Mouse (Mus musculus): ENCODE data around the gene Plppr1.

The Plppr1 gene

GRCm38 (mm10) chr4:49059021-49059401 is at the start of gene Plppr1:
TSS of gene Plppr1 (plus strand) at chr4:49059273.
- in situ Hi-C loops (cut with MseI, MboI) = no loop called here

DNA sequence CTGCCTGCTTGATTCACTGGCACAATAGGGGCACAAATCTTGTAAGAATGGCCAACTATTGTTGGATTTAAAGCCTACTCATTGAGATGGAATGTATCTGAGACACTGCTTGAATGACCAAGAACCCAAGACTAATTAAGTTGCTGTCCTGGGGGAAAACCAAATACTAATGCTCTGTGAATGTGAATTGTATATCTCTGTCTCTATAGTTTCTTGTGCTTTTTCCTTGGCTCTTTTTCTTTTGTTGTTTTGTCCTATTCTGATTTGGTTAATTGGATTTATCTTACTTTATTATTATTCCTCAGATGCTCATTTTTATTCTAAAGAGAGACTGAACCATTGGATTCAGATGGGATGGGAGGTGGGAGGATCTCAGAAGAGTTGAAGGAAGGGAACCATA is 42.4 kb upstream of the Plppr1 start:
- in situ Hi-C loops (cut with MseI, MboI) = no loop called here

GRCm38 (mm10) chr4:49023221-49023620 is 35.9 kb upstream of the Plppr1 start:
- in situ Hi-C loops (cut with MseI, MboI) = no loop called here

- in situ Hi-C loops (cut with MseI, MboI) = no loop called here
Observed at GRCm38 (mm10) chr4:49038311-49038710, 20.8 kb upstream of the Plppr1 start.

- in situ Hi-C loops (cut with MseI, MboI) = no loop called here
Observed at GRCm38 (mm10) chr4:49039854-49040253, 19.2 kb upstream of the Plppr1 start.

DNA sequence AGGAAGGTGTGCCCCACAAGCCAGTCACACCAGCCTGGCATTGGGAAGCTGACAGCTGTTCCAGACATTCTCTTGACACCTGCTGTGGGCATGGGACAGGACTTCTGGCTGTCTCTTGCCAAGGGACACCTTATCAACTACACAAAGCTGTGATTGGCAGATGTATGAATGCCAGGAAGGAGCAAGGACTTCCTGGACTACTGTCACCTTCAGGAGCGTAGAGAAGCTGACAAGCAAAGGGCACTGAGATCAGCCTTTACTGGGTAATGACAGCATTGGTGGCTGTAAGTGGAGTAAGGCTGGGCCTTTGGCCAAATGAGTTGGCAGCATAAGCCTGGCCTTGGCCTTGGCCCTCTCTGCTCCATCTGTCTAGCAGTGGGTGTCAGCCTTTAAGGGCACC is 17.4 kb upstream of the Plppr1 start:
- in situ Hi-C loops (cut with MseI, MboI) = no loop called here

DNA sequence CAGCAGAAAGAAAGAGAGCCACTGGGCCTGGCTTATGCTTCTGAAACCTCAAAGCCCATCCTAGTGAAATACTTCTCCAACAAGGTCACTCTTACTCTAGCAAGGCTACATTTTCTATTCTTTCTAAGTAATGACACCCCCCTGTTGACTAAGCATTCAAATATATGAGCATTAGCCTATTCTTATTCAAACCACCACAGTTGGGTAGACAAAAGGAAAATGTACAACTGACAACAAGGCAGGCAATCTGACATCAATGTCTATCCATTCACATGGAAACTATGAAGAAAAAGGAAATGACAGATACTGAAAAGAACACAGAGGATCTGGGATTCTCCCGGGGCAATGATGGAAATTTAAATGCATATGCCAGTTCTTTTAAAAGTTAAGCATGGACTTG is 8.4 kb upstream of the Plppr1 start:
- in situ Hi-C loops (cut with MseI, MboI) = no loop called here

DNA sequence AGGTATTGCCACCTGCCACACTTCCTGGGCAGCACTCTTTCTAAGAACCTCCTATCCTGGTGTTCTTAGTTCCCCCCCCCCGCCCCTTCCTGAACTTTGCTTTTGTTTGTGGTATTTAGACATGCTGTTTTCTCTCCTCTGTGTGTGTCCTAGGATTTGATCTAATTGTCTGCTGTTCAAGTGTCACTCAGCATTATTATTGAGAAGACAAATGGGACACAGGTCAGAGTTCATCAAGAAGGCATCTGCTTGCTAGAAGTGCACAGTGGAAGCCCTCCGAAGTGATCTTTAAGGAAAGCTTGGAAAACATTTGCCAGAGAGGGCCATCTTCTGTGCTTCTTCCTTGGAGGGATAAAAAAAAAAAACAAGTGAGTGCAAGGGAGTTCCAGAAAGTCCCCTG is 1.2 kb upstream of the Plppr1 start:
- in situ Hi-C loops (cut with MseI, MboI) = no loop called here

GRCm38 (mm10) chr4:49058557-49058956 is 516 bp upstream of the Plppr1 start:
- in situ Hi-C loops (cut with MseI, MboI) = no loop called here

DNA sequence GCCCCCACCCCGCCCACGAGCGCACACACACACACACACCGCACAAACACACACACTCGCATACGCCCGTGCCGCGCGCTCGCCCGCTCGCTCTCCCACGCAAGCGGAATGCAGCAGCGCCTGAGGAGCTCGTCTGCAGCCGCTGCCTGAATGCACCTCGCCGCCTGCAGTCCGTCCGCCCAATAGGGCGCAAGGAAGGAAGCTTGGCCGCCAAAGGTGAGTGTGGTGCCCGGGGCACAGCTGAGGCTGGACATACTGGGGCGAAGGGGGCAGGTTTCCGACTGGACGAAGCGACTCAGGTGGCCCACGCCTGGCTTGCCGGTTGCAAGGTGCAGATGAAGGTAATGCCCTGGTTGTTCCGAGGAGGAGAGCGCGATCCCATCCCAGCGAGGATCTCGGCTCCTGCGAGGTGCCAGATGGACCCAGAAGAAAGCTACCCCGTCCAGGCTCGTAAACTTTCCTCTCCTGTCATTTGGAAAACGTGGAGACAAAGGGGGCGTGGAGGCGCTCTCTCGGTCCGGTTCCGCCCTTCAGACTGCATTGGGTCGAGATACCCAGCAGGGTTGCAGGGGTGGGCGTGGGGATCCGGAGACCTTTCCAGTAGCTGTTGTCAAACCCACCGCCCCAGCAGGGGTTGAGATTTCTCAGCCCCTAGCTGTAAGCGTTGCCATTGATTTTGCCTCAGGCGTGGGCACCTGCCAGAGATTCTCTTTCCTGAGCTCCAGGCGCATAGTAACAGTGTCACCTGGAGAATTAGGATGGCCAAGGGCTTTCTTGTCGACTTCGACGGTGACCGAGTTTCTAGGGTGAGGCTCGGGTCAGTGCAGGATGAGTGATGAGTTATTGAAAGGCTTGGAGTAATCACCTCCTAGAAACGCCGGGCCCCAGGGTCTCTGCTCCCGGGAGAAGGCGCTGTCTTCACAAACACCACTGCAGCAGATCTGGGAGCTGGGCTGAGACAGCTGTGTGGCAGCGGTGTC is 619 bp downstream of the Plppr1 start:
- in situ Hi-C loops (cut with MseI, MboI) = no loop called here

- in situ Hi-C loops (cut with MseI, MboI) = no loop called here
Observed at GRCm38 (mm10) chr4:49069471-49069870, 10.4 kb downstream of the Plppr1 start.

DNA sequence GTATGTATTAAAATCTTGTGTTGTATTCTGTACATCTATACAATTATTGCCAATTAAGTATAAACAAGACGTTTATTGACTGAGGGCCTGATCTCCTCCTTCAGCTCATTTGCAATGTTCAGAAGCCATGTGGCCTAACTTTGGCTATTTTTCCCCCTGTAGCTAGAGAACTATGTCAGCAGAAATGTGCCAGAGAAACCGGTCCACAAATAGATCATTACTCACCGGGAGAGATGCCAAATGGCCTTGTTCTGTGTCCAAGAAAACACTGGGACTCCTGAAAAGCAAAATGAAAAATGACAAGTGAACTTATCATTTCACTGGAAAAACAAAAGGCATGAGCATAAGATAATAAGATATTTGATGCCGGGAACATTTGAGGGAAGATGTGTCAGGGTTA is 13.8 kb downstream of the Plppr1 start:
- in situ Hi-C loops (cut with MseI, MboI) = no loop called here

DNA sequence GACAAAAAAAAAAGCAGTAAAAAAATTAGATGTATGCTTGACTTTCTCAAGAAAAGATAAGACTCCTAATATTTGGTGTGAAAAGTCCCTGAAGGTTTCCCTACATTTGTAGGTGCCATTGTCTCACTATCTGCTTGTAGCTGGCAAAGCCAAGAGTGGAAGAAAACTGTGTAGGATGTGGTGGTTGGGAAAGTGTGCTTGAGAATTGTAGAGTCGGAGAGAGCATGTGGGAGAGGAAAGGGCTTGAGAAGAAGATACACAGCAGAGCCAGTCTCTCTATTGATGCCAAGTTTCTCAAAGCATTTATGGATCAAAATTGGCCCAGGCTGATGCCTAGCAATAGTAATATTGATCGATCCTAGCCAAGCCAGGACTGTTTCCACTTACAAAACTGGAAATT is 16.8 kb downstream of the Plppr1 start:
- in situ Hi-C loops (cut with MseI, MboI) = no loop called here

GRCm38 (mm10) chr4:49079399-49079798 is 20.3 kb downstream of the Plppr1 start:
- in situ Hi-C loops (cut with MseI, MboI) = no loop called here

GRCm38 (mm10) chr4:49088205-49088604 is 29.1 kb downstream of the Plppr1 start:
- in situ Hi-C loops (cut with MseI, MboI) = no loop called here

- in situ Hi-C loops (cut with MseI, MboI) = no loop called here
Observed at GRCm38 (mm10) chr4:49090461-49090860, 31.4 kb downstream of the Plppr1 start.

- in situ Hi-C loops (cut with MseI, MboI) = no loop called here
Observed at GRCm38 (mm10) chr4:49099448-49099847, 40.4 kb downstream of the Plppr1 start.

DNA sequence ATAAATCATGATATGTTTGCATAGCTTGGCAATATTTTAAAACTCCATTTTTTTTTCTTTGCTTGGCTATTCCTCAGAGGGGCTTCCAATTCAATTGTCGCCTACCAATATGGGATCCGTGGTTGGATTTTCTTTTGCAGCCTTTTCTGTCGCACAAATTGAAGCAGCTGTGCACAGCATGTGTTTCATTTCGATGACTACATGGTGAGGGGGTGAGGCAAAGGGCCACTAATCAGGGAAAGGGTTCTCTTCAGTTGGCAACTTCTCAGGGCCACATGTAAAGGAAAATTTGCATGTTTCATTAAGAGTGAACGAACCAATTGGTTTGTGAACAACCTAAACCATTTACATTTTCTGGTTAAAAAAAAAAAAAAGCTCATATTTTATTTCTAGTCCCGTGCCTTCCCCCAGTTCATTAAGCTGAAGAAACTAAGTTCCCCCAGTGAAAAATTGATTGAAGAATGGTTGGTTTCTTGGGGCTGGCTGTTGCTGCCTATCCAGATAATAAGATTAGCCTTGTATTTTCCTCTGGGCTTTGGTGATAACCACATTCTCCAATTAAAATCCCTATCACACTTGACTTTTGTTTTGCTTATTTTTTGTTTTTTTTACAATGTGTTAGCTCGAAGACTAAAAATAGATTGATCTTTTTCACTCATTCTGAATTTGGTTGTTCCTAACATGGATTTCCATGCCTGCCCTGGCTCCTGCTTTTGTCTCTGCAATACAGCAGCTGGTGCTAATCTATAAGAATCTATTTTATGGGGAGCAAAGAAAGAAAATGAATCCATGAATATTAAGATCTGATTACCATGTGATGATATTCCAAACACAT is 43.1 kb downstream of the Plppr1 start:
- in situ Hi-C loops (cut with MseI, MboI) = no loop called here

DNA sequence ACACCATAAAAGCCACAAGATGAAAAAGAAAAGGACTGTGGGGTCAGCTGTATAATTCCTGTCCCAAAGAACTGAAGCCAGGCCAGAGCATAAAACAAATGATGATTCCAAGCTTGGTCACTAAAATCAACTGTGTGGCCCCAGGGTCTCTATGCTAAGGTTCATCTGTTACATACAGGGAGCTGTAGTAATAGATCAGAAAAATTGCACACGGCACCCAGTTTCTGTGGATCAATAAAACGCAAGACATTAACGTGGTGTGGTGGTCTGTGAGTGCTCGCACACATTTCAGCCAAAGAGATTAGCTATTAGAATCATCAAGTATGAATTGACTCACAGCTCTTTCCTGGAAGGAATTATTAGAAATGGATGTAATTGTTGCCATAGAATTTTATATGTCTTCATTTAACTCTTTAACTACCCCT is 43.7 kb downstream of the Plppr1 start:
- in situ Hi-C loops (cut with MseI, MboI) = no loop called here

- in situ Hi-C loops (cut with MseI, MboI) = no loop called here
Observed at GRCm38 (mm10) chr4:49104860-49105259, 45.8 kb downstream of the Plppr1 start.

GRCm38 (mm10) chr4:49107895-49108294 is 48.8 kb downstream of the Plppr1 start:
- in situ Hi-C loops (cut with MseI, MboI) = no loop called here

DNA sequence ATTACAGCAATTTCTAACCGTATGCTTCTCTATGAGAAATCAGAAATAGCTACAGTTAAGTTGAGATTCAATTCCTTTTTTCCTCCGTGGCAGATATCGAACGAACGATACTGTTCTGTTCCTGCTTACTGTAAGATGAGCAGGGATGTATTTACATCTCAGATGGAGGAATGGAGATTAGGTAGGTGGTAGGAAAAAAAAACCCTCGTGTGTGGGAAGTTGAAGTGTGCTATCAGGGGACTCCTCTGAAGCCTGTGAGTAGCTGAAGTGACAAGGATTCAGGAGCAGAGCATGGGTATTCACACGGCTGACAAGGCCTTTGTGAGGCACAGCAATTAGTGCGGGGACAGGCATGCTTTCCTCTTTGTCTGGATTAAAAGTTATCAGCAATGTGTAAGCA is 49.3 kb downstream of the Plppr1 start:
- in situ Hi-C loops (cut with MseI, MboI) = no loop called here

GRCm38 (mm10) chr4:49109989-49110388 is 50.9 kb downstream of the Plppr1 start:
- in situ Hi-C loops (cut with MseI, MboI) = no loop called here

Measured in mouse trophoblast stem cell (cell line).